24 mouse cellular contexts compared by ENCODE assay signal in genomic region chr3:105309020-105309419, GRCm38 (mm10).
DNase-seq lines count a peak whose midpoint lies in the region; ATAC-seq and TF ChIP-seq lines count a peak whose summit lies in the region.
"Had no signal": no experiment of that assay in that cellular context is flagged by ENCODE, and none has a peak within 500 bp of the region (broad histone marks: within the 10 kb centered on the region; RNA-seq: fewer than 3 reads in every experiment).

No protein-coding gene starts in this region.

- no peak overlapping the region for H3K4me3 ChIP-seq in embryonic facial prominence, embryonic 14.5 days (ENCODE audit: low read depth, low read length)
- no peak overlapping the region for H3K4me3 ChIP-seq in embryonic facial prominence, embryonic 10.5 days
- H3K4me3 ChIP-seq in heart, adult 2 months, result no peak overlapping the region
- H3K4me3 ChIP-seq in midbrain, embryonic 13.5 days (replicated peaks), result no peak overlapping the region
- H3K4me3 ChIP-seq in midbrain, embryonic 11.5 days (ENCODE audit: low read depth, low read length), result no peak overlapping the region
- H3K4me3 ChIP-seq: liver, embryonic 15.5 days; lung, embryonic 15.5 days; megakaryocyte, embryonic 14.5 days; neural tube, embryonic 12.5 days had no signal

- no peak for ATAC-seq in embryonic facial prominence, embryonic 14.5 days (ENCODE audit: low read depth)
- 0 out of 2 replicates have a peak, but pooled peaks have one; percentile 53 for ATAC-seq in midbrain, embryonic 13.5 days
- no peak for ATAC-seq in midbrain, embryonic 11.5 days (ENCODE audit: low FRiP score)
- ATAC-seq: CD4-positive, CD25-positive, alpha-beta regulatory T cell, adult 4 months; hindbrain, embryonic 16.5 days; intestine, embryonic 16.5 days had no signal

- no peaks in the 10 kb centered on the region for H3K36me3 ChIP-seq in embryonic facial prominence, embryonic 14.5 days (ENCODE audit: control insufficient read depth, insufficient read depth, low read length)
- H3K36me3 ChIP-seq in embryonic facial prominence, embryonic 10.5 days (replicated peaks), result no peaks in the 10 kb centered on the region
- no peaks in the 10 kb centered on the region for H3K36me3 ChIP-seq in heart, adult 2 months (ENCODE audit: control insufficient read depth, insufficient read depth, low read length)
- H3K36me3 ChIP-seq in midbrain, embryonic 13.5 days, result no peaks in the 10 kb centered on the region
- H3K36me3 ChIP-seq in midbrain, embryonic 11.5 days (ENCODE audit: control insufficient read depth, insufficient read depth, low read length), result no peaks in the 10 kb centered on the region
- H3K36me3 ChIP-seq: liver, embryonic 15.5 days; lung, embryonic 15.5 days; neural tube, embryonic 12.5 days had no signal

- no peaks in the 10 kb centered on the region for H3K4me1 ChIP-seq in embryonic facial prominence, embryonic 14.5 days (ENCODE audit: control insufficient read depth, insufficient read depth, low read length)
- no peaks in the 10 kb centered on the region for H3K4me1 ChIP-seq in embryonic facial prominence, embryonic 10.5 days
- H3K4me1 ChIP-seq in heart, adult 2 months (ENCODE audit: control insufficient read depth, insufficient read depth, low read length), result no peaks in the 10 kb centered on the region
- H3K4me1 ChIP-seq in midbrain, embryonic 13.5 days (replicated peaks), result no peaks in the 10 kb centered on the region; the same call in 1 of the 2 replicates
- no peaks in the 10 kb centered on the region for H3K4me1 ChIP-seq in midbrain, embryonic 11.5 days (ENCODE audit: control insufficient read depth, insufficient read depth, low read length)
- H3K4me1 ChIP-seq: liver, embryonic 15.5 days; lung, embryonic 15.5 days; megakaryocyte, embryonic 14.5 days; neural tube, embryonic 12.5 days had no signal

- TF ChIP-seq CTCF in heart, adult 2 months (IDR thresholded peaks at IDR 0.05), result no peak

- intact Hi-C loops in heart, adult 2 months (cut with DNase I), result no loop called here

- H3K9ac ChIP-seq in embryonic facial prominence, embryonic 14.5 days (ENCODE audit: low read depth, low read length), result no peak overlapping the region
- no peak overlapping the region for H3K9ac ChIP-seq in heart, adult 2 months (ENCODE audit: low read depth, low read length)
- H3K9ac ChIP-seq in midbrain, embryonic 13.5 days (replicated peaks), result no peak overlapping the region
- H3K9ac ChIP-seq in midbrain, embryonic 11.5 days (ENCODE audit: low read length), result no peak overlapping the region
- H3K9ac ChIP-seq: liver, embryonic 15.5 days; lung, embryonic 15.5 days; neural tube, embryonic 12.5 days had no signal

- WGBS in embryonic facial prominence, embryonic 14.5 days, result 65% methylated on average over 2 of the region's 2 CpGs
- 83% methylated on average over 2 of the region's 2 CpGs for WGBS in embryonic facial prominence, embryonic 10.5 days
- WGBS in heart, adult 2 months, result 87% methylated on average over 2 of the region's 2 CpGs
- 58% methylated on average over 2 of the region's 2 CpGs for WGBS in midbrain, embryonic 13.5 days
- 56% methylated on average over 2 of the region's 2 CpGs for WGBS in midbrain, embryonic 11.5 days

- H3K4me2 ChIP-seq in embryonic facial prominence, embryonic 14.5 days (ENCODE audit: low read depth, low read length), result no peak overlapping the region
- H3K4me2 ChIP-seq in midbrain, embryonic 13.5 days (replicated peaks), result no peak overlapping the region
- no peak overlapping the region for H3K4me2 ChIP-seq in midbrain, embryonic 11.5 days
- H3K4me2 ChIP-seq: heart, embryonic 11.5 days; liver, embryonic 15.5 days; lung, embryonic 15.5 days; neural tube, embryonic 12.5 days had no signal

- no peaks in the 10 kb centered on the region for H3K27me3 ChIP-seq in embryonic facial prominence, embryonic 14.5 days (replicated peaks; ENCODE audit: control insufficient read depth, insufficient read depth, low read length)
- no peaks in the 10 kb centered on the region for H3K27me3 ChIP-seq in embryonic facial prominence, embryonic 10.5 days (replicated peaks; ENCODE audit: low read depth, poor library complexity, severe bottlenecking)
- H3K27me3 ChIP-seq in heart, adult 2 months (ENCODE audit: control insufficient read depth, insufficient read depth, low read length), result no peaks in the 10 kb centered on the region
- no peaks in the 10 kb centered on the region for H3K27me3 ChIP-seq in midbrain, embryonic 13.5 days
- no peaks in the 10 kb centered on the region for H3K27me3 ChIP-seq in midbrain, embryonic 11.5 days (ENCODE audit: control insufficient read depth, insufficient read depth, low read length)
- H3K27me3 ChIP-seq: liver, embryonic 15.5 days; lung, embryonic 15.5 days; megakaryocyte, embryonic 14.5 days; neural tube, embryonic 12.5 days had no signal

- no peaks in the 10 kb centered on the region for H3K9me3 ChIP-seq in embryonic facial prominence, embryonic 14.5 days (ENCODE audit: control insufficient read depth, low read length)
- no peaks in the 10 kb centered on the region for H3K9me3 ChIP-seq in embryonic facial prominence, embryonic 10.5 days
- no peaks in the 10 kb centered on the region for H3K9me3 ChIP-seq in midbrain, embryonic 13.5 days
- H3K9me3 ChIP-seq in midbrain, embryonic 11.5 days (ENCODE audit: control insufficient read depth, low read length), result no peaks in the 10 kb centered on the region
- H3K9me3 ChIP-seq: liver, embryonic 15.5 days; lung, embryonic 15.5 days; megakaryocyte, embryonic 14.5 days; neural tube, embryonic 12.5 days had no signal

- no peak for TF ChIP-seq EP300 in heart, adult 2 months (IDR thresholded peaks at IDR 0.05; ENCODE audit: insufficient read depth, low read depth, low read length)

- DNase-seq in embryonic facial prominence, embryonic 14.5 days (ENCODE audit: low spot score), result peak; percentile 50
- no peak for DNase-seq in embryonic facial prominence, embryonic 10.5 days (ENCODE audit: low spot score)
- peak; percentile 52 for DNase-seq in heart, adult 11 months
- DNase-seq in heart, adult 2 months, result no peak
- no peak for DNase-seq in midbrain, embryonic 11.5 days (ENCODE audit: low spot score, missing footprints)
- peak; percentile 88 for DNase-seq in retina, postnatal 1 day
- DNase-seq in thymus, postnatal 0 days (ENCODE audit: low spot score), result no peak
- DNase-seq: adrenal gland, postnatal 25 days; cerebellum, adult 11 months; kidney, adult 9 months; kidney, postnatal 36 days; liver; lung, postnatal 36 days; thymus, adult 2 months had no signal

- no peak overlapping the region for H3K27ac ChIP-seq in embryonic facial prominence, embryonic 14.5 days (replicated peaks; ENCODE audit: low read depth, low read length)
- no peak overlapping the region for H3K27ac ChIP-seq in embryonic facial prominence, embryonic 10.5 days (replicated peaks)
- no peak overlapping the region for H3K27ac ChIP-seq in heart, adult 2 months
- H3K27ac ChIP-seq in midbrain, embryonic 13.5 days, result peak overlapping the region; percentile 47; the same call in 1 of the 2 replicates
- H3K27ac ChIP-seq in midbrain, embryonic 11.5 days (ENCODE audit: low read depth, low read length), result no peak overlapping the region
- H3K27ac ChIP-seq: liver, embryonic 15.5 days; lung, embryonic 15.5 days; neural tube, embryonic 12.5 days; stomach, postnatal 0 days had no signal

- H3K79me2 ChIP-seq in heart, adult 2 months (replicated peaks; ENCODE audit: control insufficient read depth, insufficient read depth, low read length), result no peaks in the 10 kb centered on the region

- TF ChIP-seq POLR2A in heart, adult 2 months (IDR thresholded peaks at IDR 0.05; ENCODE audit: insufficient read depth, low read depth, low read length), result no peak

Comparison
In these comparisons a context has a peak if more than half of its experiments do, and no peak if none do; other contexts are left out.
1. DNase-seq: peak in embryonic facial prominence, embryonic 14.5 days (single experiment), heart, adult 11 months (single experiment) and retina, postnatal 1 day (single experiment); none in embryonic facial prominence, embryonic 10.5 days (single experiment), heart, adult 2 months (0 of 2), midbrain, embryonic 11.5 days (single experiment) and thymus, postnatal 0 days (single experiment).